Comparison of ENCODE assay signal across 8 mouse cellular contexts in genomic region chr4:126103590-126104068, GRCm38 (mm10). TPM values are rescaled to one million over a fixed set of nuclear protein-coding genes. Genes with fewer than 3 reads are reported as not detected.
A peak's percentile ranks its signal among the peaks of the same experiment; 100 is the strongest.
DNase-seq lines count a peak whose midpoint lies in the region; ATAC-seq and TF ChIP-seq lines count a peak whose summit lies in the region.

Stk40 (plus strand) TSS chr4:126103957.

- peak; percentile 77; the same call in 1 of the 2 replicates for TF ChIP-seq POLR2A in bone marrow, adult 2 months (IDR thresholded peaks at IDR 0.05; ENCODE audit: borderline replicate concordance, control insufficient read depth, low read depth, low read length)
- 0 out of 2 replicates have a peak, but pooled peaks have one; percentile 52 for TF ChIP-seq POLR2A in limb, embryonic 14.5 days (IDR thresholded peaks at IDR 0.05; ENCODE audit: borderline replicate concordance, extremely low read depth, insufficient read depth, insufficient read length)

- peak; percentile 99 for DNase-seq in 416B (ENCODE audit: low read depth)
- DNase-seq in heart, adult 8-10 months (ENCODE audit: low spot score) = peak; percentile 97
- peak; percentile 98 for DNase-seq in kidney, adult 9 months
- DNase-seq in limb, embryonic 14.5 days (ENCODE audit: low spot score) = peak; percentile 97
- peak; percentile 99 for DNase-seq in midbrain, postnatal 0 days (ENCODE audit: low spot score)
- DNase-seq in spleen, postnatal 14 days (ENCODE audit: low spot score in 2 of 2) = peak; percentile 92

- WGBS in bone marrow, adult 2 months = under 1% methylated on average over 34 of the region's 34 CpGs
- WGBS in embryonic facial prominence, embryonic 15.5 days = under 1% methylated on average over 34 of the region's 34 CpGs
- WGBS in limb, embryonic 14.5 days = under 1% methylated on average over 28 of the region's 34 CpGs
- 1% methylated on average over 25 of the region's 34 CpGs for WGBS in midbrain, postnatal 0 days

- peak; percentile 61 for TF ChIP-seq CTCF in bone marrow, adult 2 months (IDR thresholded peaks at IDR 0.05; ENCODE audit: control insufficient read depth, insufficient read depth, low read length)
- TF ChIP-seq CTCF in midbrain, postnatal 0 days (IDR thresholded peaks at IDR 0.05) = peak; percentile 88

- H3K4me3 ChIP-seq in bone marrow, adult 2 months (replicated peaks; ENCODE audit: control insufficient read depth, low read depth, low read length) = peak within 1 kb of the TSS; percentile 75
- H3K4me3 ChIP-seq in embryonic facial prominence, embryonic 15.5 days (replicated peaks) = peak within 1 kb of the TSS; percentile 96
- peak within 1 kb of the TSS; percentile 95 for H3K4me3 ChIP-seq in limb, embryonic 14.5 days (replicated peaks; ENCODE audit: low read length)
- peak within 1 kb of the TSS; percentile 93 for H3K4me3 ChIP-seq in midbrain, postnatal 0 days (ENCODE audit: low read depth, low read length)

- H3K27me3 ChIP-seq in embryonic facial prominence, embryonic 15.5 days = no peaks in the 10 kb centered on the region
- no peaks in the 10 kb centered on the region for H3K27me3 ChIP-seq in limb, embryonic 14.5 days (ENCODE audit: control insufficient read depth, insufficient read depth, low read length)
- no peaks in the 10 kb centered on the region for H3K27me3 ChIP-seq in midbrain, postnatal 0 days (ENCODE audit: insufficient read depth, low read length)

- 0 out of 2 replicates have a peak, but pooled peaks cover 6% of the 10 kb centered on the region for H3K36me3 ChIP-seq in embryonic facial prominence, embryonic 15.5 days
- H3K36me3 ChIP-seq in limb, embryonic 14.5 days (ENCODE audit: control insufficient read depth, insufficient read depth, low read length) = peaks cover 3% of the 10 kb centered on the region; the same call in 1 of the 2 replicates
- no peaks in the 10 kb centered on the region for H3K36me3 ChIP-seq in midbrain, postnatal 0 days (ENCODE audit: insufficient read depth, low read length)

- H3K9ac ChIP-seq in embryonic facial prominence, embryonic 15.5 days = peak within 1 kb of the TSS; percentile 85
- H3K9ac ChIP-seq in limb, embryonic 14.5 days (ENCODE audit: low read depth, low read length, severe bottlenecking) = peak within 1 kb of the TSS; percentile 79
- peak within 1 kb of the TSS; percentile 87 for H3K9ac ChIP-seq in midbrain, postnatal 0 days (replicated peaks; ENCODE audit: low read length, poor library complexity, severe bottlenecking)

- peak within 1 kb of the TSS; percentile 91 for H3K4me2 ChIP-seq in embryonic facial prominence, embryonic 15.5 days (replicated peaks)
- peak within 1 kb of the TSS; percentile 85 for H3K4me2 ChIP-seq in limb, embryonic 14.5 days (replicated peaks; ENCODE audit: low read depth, low read length, severe bottlenecking)
- H3K4me2 ChIP-seq in midbrain, postnatal 0 days (ENCODE audit: low read depth, low read length, poor library complexity, severe bottlenecking) = peak within 1 kb of the TSS; percentile 92

- peaks cover 3% of the 10 kb centered on the region; the same call in 1 of the 2 replicates for H3K4me1 ChIP-seq in bone marrow, adult 2 months (ENCODE audit: control insufficient read depth, insufficient read depth, low read length)
- H3K4me1 ChIP-seq in embryonic facial prominence, embryonic 15.5 days = peaks cover 51% of the 10 kb centered on the region
- H3K4me1 ChIP-seq in limb, embryonic 14.5 days (ENCODE audit: control insufficient read depth, insufficient read depth, low read length) = peaks cover 22% of the 10 kb centered on the region
- H3K4me1 ChIP-seq in midbrain, postnatal 0 days (ENCODE audit: insufficient read depth, low read length) = peaks cover 12% of the 10 kb centered on the region; the same call in 1 of the 2 replicates

- peak; percentile 95 for ATAC-seq in embryonic facial prominence, embryonic 15.5 days (ENCODE audit: insufficient number of reproducible peaks, low FRiP score, low TSS enrichment, low read depth)
- peak; percentile 98 for ATAC-seq in limb, embryonic 14.5 days (ENCODE audit: low FRiP score, low read depth)
- peak; percentile 94 for ATAC-seq in midbrain, postnatal 0 days (ENCODE audit: low FRiP score)

- no peaks in the 10 kb centered on the region for H3K9me3 ChIP-seq in embryonic facial prominence, embryonic 15.5 days (replicated peaks)
- H3K9me3 ChIP-seq in limb, embryonic 14.5 days (ENCODE audit: control insufficient read depth, low read length) = no peaks in the 10 kb centered on the region
- no peaks in the 10 kb centered on the region for H3K9me3 ChIP-seq in midbrain, postnatal 0 days (ENCODE audit: low read length)

- H3K27ac ChIP-seq in bone marrow, adult 2 months (ENCODE audit: control insufficient read depth, insufficient read depth, low read depth, low read length, poor library complexity) = peak within 1 kb of the TSS; percentile 84
- H3K27ac ChIP-seq in embryonic facial prominence, embryonic 15.5 days (replicated peaks) = peak within 1 kb of the TSS; percentile 91
- peak within 1 kb of the TSS; percentile 79 for H3K27ac ChIP-seq in limb, embryonic 14.5 days (replicated peaks; ENCODE audit: low read depth, low read length)
- H3K27ac ChIP-seq in midbrain, postnatal 0 days (ENCODE audit: low read depth, low read length) = peak within 1 kb of the TSS; percentile 79

RNA-seq across cellular contexts. Expression of gene Stk40, which starts in this region (rescaled TPM):
- 7.5 and 14.0 TPM in 2 replicates for polyA plus RNA-seq in bone marrow, adult 2 months (2011; ENCODE audit: insufficient read depth, insufficient read length, low replicate concordance, missing spikeins)
- polyA plus RNA-seq in embryonic facial prominence, embryonic 15.5 days (2015; fragmentation: Nextera tagmentation; extraction: Ambion mirVana) = 37.4 and 38.7 TPM in 2 replicates
- total RNA-seq in heart, adult 8-10 months (2022) = 10 to 100 TPM; 37.8 to 61.9 (median 52.4) TPM
- 21.3 and 25.5 TPM in 2 replicates for polyA plus RNA-seq in limb, embryonic 14.5 days (2012; rRNA removed)
- polyA plus RNA-seq in limb, embryonic 14.5 days (2014; fragmentation: Nextera tagmentation; extraction: Ambion mirVana) = 27.9 and 29.1 TPM in 2 replicates
- total RNA-seq in midbrain, postnatal 0 days (2014; rRNA removed) = 18.0 and 21.2 TPM in 2 replicates
- 16.9 and 17.4 TPM in 2 replicates for polyA plus RNA-seq in midbrain, postnatal 0 days (2015; fragmentation: Nextera tagmentation; extraction: Ambion mirVana)

Comparison
In these comparisons a context has a peak if more than half of its experiments do, and no peak if none do; other contexts are left out.
1. Peak in every context shown above with its lines: DNase-seq, ATAC-seq, H3K4me3 ChIP-seq and H3K27ac ChIP-seq.